In the genomic region with DNA sequence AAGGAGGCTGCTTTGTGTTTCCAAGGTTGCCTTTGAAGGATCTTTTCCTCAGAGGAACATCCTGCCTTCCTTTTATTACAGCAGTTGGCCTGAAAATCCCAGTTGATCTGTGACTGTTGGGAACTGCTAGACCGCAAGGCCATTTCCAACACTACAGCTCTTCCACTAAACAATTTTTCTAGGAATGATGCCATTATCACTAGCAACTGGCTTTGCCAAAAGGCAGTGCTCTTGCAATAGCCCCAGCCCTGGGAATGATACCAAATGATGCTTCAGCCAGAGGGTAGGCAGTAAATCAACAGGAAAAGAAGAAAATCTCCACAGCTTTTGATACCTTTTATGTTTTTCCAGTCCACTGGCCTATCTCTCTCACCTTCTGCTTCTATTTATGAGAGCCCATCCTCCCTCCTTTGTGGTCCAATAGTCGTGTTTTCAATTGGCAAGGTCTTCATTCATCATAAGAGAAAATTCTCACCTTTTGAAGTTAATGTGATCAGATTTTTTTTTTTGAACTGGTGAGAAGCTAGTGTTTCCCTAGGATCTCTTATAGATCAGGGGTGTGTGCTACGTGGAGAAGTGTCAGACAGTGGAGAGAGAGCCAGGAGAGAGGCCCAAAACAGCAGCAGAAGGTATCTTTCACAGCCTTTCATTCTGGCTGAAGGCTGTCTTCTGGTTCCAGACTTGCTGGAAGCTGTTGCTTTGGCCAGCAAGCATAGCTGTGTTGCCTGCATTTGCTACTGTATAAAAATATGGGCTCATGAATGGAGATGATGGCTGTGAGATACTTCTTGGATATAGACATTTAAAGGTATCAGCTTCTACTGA, we compare ENCODE assay signal across 14 mouse cellular contexts. TPM values are rescaled to one million over a fixed set of nuclear protein-coding genes. Genes with fewer than 3 reads are reported as not detected.
DNase-seq lines count a peak whose midpoint lies in the region; ATAC-seq lines count a peak whose summit lies in the region.
"Had no signal": no experiment of that assay in that cellular context is flagged by ENCODE, and none has a peak within 500 bp of the region (broad histone marks: within the 10 kb centered on the region; RNA-seq: fewer than 3 reads in every experiment).

No protein-coding gene starts in this region.

- no peaks in the 10 kb centered on the region for H3K9me3 ChIP-seq in forebrain, embryonic 15.5 days
- no peaks in the 10 kb centered on the region for H3K9me3 ChIP-seq in forebrain, embryonic 11.5 days (ENCODE audit: control insufficient read depth, low read length)
- H3K9me3 ChIP-seq: megakaryocyte, embryonic 14.5 days had no signal

- no peak overlapping the region for H3K4me2 ChIP-seq in forebrain, embryonic 15.5 days (replicated peaks)
- no peak overlapping the region for H3K4me2 ChIP-seq in forebrain, embryonic 11.5 days (ENCODE audit: low read depth, low read length, severe bottlenecking)
- H3K4me2 ChIP-seq: liver, embryonic 11.5 days had no signal

- no peak overlapping the region for H3K9ac ChIP-seq in forebrain, embryonic 15.5 days (replicated peaks)
- H3K9ac ChIP-seq in forebrain, embryonic 11.5 days (ENCODE audit: low read length): no peak overlapping the region

- H3K36me3 ChIP-seq in forebrain, embryonic 15.5 days: no peaks in the 10 kb centered on the region
- no peaks in the 10 kb centered on the region for H3K36me3 ChIP-seq in forebrain, embryonic 11.5 days (ENCODE audit: control insufficient read depth, insufficient read depth, low read length)

- H3K4me3 ChIP-seq in forebrain, embryonic 15.5 days: no peak overlapping the region
- no peak overlapping the region for H3K4me3 ChIP-seq in forebrain, embryonic 11.5 days (ENCODE audit: low read depth, low read length)
- H3K4me3 ChIP-seq: megakaryocyte, embryonic 14.5 days had no signal

- no peak for DNase-seq in forebrain, embryonic 11.5 days (ENCODE audit: low spot score)
- peak; percentile 35 for DNase-seq in lung, postnatal 10 days
- DNase-seq in lung, postnatal 4 days: no peak
- DNase-seq in adrenal gland, postnatal 14 days: peak; percentile 67
- peak; percentile 59 to 70 for DNase-seq in cerebellum, postnatal 14 days
- no peak for DNase-seq in c-Kit-positive CD71-positive TER-119-positive erythroid progenitor cells, embryonic 14.5 days (ENCODE audit: low spot score)
- DNase-seq: B cell, adult 2 months; layer of hippocampus, postnatal 36 days had no signal

- WGBS in forebrain, embryonic 15.5 days: 45% methylated on average over 3 of the region's 3 CpGs
- WGBS in forebrain, embryonic 11.5 days: 76% methylated on average over 3 of the region's 3 CpGs

- H3K4me1 ChIP-seq in forebrain, embryonic 15.5 days: peaks cover 31% of the 10 kb centered on the region
- H3K4me1 ChIP-seq in forebrain, embryonic 11.5 days (replicated peaks; ENCODE audit: control insufficient read depth, insufficient read depth, low read length): peaks cover 2% of the 10 kb centered on the region; the same call in 1 of the 2 replicates

- peak; percentile 49 for ATAC-seq in forebrain, embryonic 15.5 days (replicated peaks)
- ATAC-seq in forebrain, embryonic 11.5 days (replicated peaks; ENCODE audit: low FRiP score): no peak
- no peak for ATAC-seq in CD4-positive, CD25-positive, alpha-beta regulatory T cell, adult 4 months
- ATAC-seq: hindbrain, embryonic 16.5 days had no signal

- peak overlapping the region; percentile 60 for H3K27ac ChIP-seq in forebrain, embryonic 15.5 days (replicated peaks)
- H3K27ac ChIP-seq in forebrain, embryonic 11.5 days (ENCODE audit: low read depth, low read length): no peak overlapping the region

- no peaks in the 10 kb centered on the region for H3K27me3 ChIP-seq in forebrain, embryonic 15.5 days
- peaks cover 22% of the 10 kb centered on the region for H3K27me3 ChIP-seq in forebrain, embryonic 11.5 days (ENCODE audit: control insufficient read depth, insufficient read depth, low read length)

RNA-seq across cellular contexts. Expression of a gene that starts 2.4 kb away (rescaled TPM):
- 95.5 and 96.9 TPM in 2 replicates for polyA plus RNA-seq in forebrain, embryonic 15.5 days (2015; fragmentation: Nextera tagmentation; extraction: Ambion mirVana)
- polyA plus RNA-seq in forebrain, embryonic 11.5 days (2014; fragmentation: Nextera tagmentation; extraction: Ambion mirVana): 6.2 and 6.5 TPM in 2 replicates
- total RNA-seq in adrenal gland, postnatal 14 days (2021): 5.4 and 7.4 TPM in 2 replicates
- polyA plus RNA-seq in CD4-positive, CD25-positive, alpha-beta regulatory T cell, adult 4 months (2017; shearing (Covaris generic)): under 1 TPM in 1 of 2 experiments, not detected in 1; 0.05 TPM
- total RNA-seq: neutrophil, adult 5-6 weeks had no signal

Comparison
In these comparisons a context has a peak if more than half of its experiments do, and no peak if none do; other contexts are left out.
1. DNase-seq: peak in lung, postnatal 10 days (single experiment), adrenal gland, postnatal 14 days (single experiment) and cerebellum, postnatal 14 days (2 of 2); none in forebrain, embryonic 11.5 days (single experiment), lung, postnatal 4 days (0 of 2) and c-Kit-positive CD71-positive TER-119-positive erythroid progenitor cells, embryonic 14.5 days (single experiment).
2. RNA of a gene that starts 2.4 kb away (polyA plus RNA-seq): 95.5 to 96.9 TPM in forebrain, embryonic 15.5 days; 6.2 to 6.5 TPM in forebrain, embryonic 11.5 days and 0.05 TPM in CD4-positive, CD25-positive, alpha-beta regulatory T cell, adult 4 months; every median in the first group is over 10 times any median in the second.